Mouse (Mus musculus): Measurements from ENCODE around the gene Uba1y.
"Not testable (repeated sequence)": the region's sequence is repeated elsewhere in the genome, so short reads cannot be mapped to it uniquely, and the experiment has no call there.

The Uba1y gene

GRCm38 (mm10) chrY:818396-818795 lies at the start of gene Uba1y:
TSS of gene Uba1y (plus strand) at chrY:818649.
- no peak for DNase-seq (ENCODE audit: low read depth)

- not testable (repeated sequence) for DNase-seq (ENCODE audit: low read depth)
Measured at GRCm38 (mm10) chrY:797309-797708, 21.1 kb upstream of the Uba1y start, which contains the start of gene Zfy1. TSS of gene Zfy1 (minus strand) at chrY:797409.

- DNase-seq (ENCODE audit: low read depth): peak; percentile 14
Measured at GRCm38 (mm10) chrY:808991-809661, 9.3 kb upstream of the Uba1y start.

GRCm38 (mm10) chrY:872404-872803 lies 54.0 kb downstream of the Uba1y start:
- DNase-seq (ENCODE audit: low read depth): no peak

GRCm38 (mm10) chrY:872855-873549 lies 54.6 kb downstream of the Uba1y start:
- DNase-seq (ENCODE audit: low read depth): peak; percentile 3
